Mouse (Mus musculus) forebrain, postnatal 0 days (tissue): ENCODE measurements around the gene Gm5868. TPM values are rescaled to one million over a fixed set of nuclear protein-coding genes. Genes with fewer than 3 reads are reported as not detected.
A peak's percentile ranks its signal among the peaks of the same experiment; 100 is the strongest.
"Not testable (repeated sequence)": the region's sequence is repeated elsewhere in the genome, so short reads cannot be mapped to it uniquely, and the experiment has no call there.

Source experiments
- ATAC-seq: fragments of 200-750 bp; cut with Nextera tagmentation; 2 replicates; pipeline ENCODE4 v1.8.0; 2017; ENCODE audit warnings: mild to moderate bottlenecking, moderate library complexity
- DNase-seq: peaks from one replicate; pipeline ENCODE4 v3.0.0-alpha.2; 2015
- H3K27ac ChIP-seq: fragments of 300-500 bp; sonication (generic); 2 replicates; pipeline ENCODE4 v1.5.1; 2014; ENCODE audit warnings: low read depth, mild to moderate bottlenecking, antibody characterized with exemption, low read length, moderate library complexity, mixed read lengths
- H3K27me3 ChIP-seq: fragments of 300-500 bp; sonication (generic); 2 replicates; pipeline ENCODE4 v1.6.1; 2014; ENCODE audit warnings: mild to moderate bottlenecking, low read length, mixed read lengths; ENCODE audit not compliant: insufficient read depth
- H3K36me3 ChIP-seq: fragments of 300-500 bp; sonication (generic); 2 replicates; pipeline ENCODE4 v1.6.1; 2014; ENCODE audit warnings: mild to moderate bottlenecking, moderate library complexity; ENCODE audit not compliant: insufficient read depth
- H3K4me1 ChIP-seq: fragments of 300-500 bp; sonication (generic); 2 replicates; pipeline ENCODE4 v1.6.1; 2014; ENCODE audit warnings: antibody characterized with exemption; ENCODE audit not compliant: insufficient read depth
- H3K4me2 ChIP-seq: fragments of 300-500 bp; sonication (generic); 2 replicates; pipeline ENCODE4 v1.6.1; 2014; ENCODE audit warnings: low read depth, mild to moderate bottlenecking, moderate library complexity
- H3K4me3 ChIP-seq: fragments of 300-500 bp; sonication (generic); 2 replicates; pipeline ENCODE4 v1.5.1; 2014; ENCODE audit warnings: low read depth, low read length, mixed read lengths
- H3K9ac ChIP-seq: fragments of 300-500 bp; sonication (generic); 2 replicates; pipeline ENCODE4 v1.6.1; 2014; ENCODE audit warnings: mild to moderate bottlenecking
- H3K9me3 ChIP-seq: fragments of 300-500 bp; sonication (generic); 2 replicates; pipeline ENCODE4 v1.6.1; 2016; ENCODE audit warnings: low read length
- CTCF ChIP-seq: sonication (generic); IDR thresholded peaks from 2 replicates; pipeline ENCODE4 v1.5.1; 2016; ENCODE audit warnings: antibody characterized with exemption, control low read depth, low read depth
- WGBS: fragments of 180-500 bp; shearing (Covaris S2); extraction: QIAGEN DNeasy Blood & Tissue Kit; methylation state at CpG from one replicate; pipeline ENCODE4 v1.1.7; 2014; 5-methylcytosine and 5-hydroxymethylcytosine counted together
- polyA plus RNA-seq: library from polyadenylated mRNA; unstranded; fragments of >200 nt; fragmentation: Nextera tagmentation; extraction: Ambion mirVana; gene quantifications from 2 replicates; pipeline ENCODE4 v1.2.1, GENCODE M21; 2015
- total RNA-seq: library from RNA; depleted of rRNA; stranded (reverse); fragments of >200 nt; gene quantifications from 2 replicates; pipeline ENCODE4 v1.2.3, GENCODE M21; 2014

Gene Gm5868
- total and polyA plus RNA-seq, 2 experiments from 2014 or later = 2.3 to 3.9 TPM

DNA sequence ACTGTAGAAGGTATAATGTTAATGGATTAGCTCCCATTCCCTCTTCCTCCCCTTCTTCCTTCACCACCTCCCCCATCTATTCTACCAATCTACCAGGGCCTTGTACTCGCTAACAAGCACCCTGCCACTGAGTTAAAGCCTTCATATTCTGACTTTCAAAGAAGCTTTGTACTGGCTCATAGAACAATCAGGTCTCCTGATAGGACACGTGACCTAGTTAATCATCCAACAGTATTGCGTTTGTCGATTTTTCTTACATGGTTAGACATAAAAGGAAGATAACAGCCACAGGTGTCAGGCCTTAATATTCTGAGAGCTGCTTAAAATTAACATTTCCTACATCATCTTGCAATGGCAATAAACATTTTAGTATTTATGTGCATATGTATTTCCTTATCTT, 15.8 kb upstream of the Gm5868 start:
- ATAC-seq (no peak), DNase-seq (no peak)
- Histone ChIP-seq H3K9ac (no peak overlapping the region), H3K9me3 (no peaks in the 10 kb centered on the region), H3K4me3 (no peak overlapping the region), H3K27ac (no peak overlapping the region), H3K27me3 (no peaks in the 10 kb centered on the region), H3K36me3 (no peaks in the 10 kb centered on the region), H3K4me2 (no peak overlapping the region), H3K4me1 (no peaks in the 10 kb centered on the region)
- no peak for TF ChIP-seq CTCF
- WGBS = 89% methylated on average over 4 of the region's 4 CpGs

DNA sequence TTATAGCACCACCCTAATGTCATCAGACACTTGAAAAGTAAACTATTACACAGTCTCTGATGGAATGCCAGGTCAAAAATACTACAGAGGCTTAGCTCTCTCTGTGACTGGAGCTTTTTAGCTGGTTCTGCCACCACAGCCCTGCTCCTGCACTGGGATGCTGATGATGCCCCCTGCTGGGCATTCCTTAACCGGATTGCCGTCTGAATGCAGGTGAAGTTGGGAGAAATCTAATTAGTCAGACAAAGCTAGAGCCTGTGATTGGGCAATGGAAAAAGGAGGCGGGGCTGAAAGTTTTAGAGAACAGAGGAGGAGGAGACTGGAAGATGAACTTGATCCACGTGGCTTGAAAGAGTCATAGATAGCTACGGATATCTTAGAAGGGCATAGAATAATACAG, 13.7 kb upstream of the Gm5868 start:
- Histone ChIP-seq H3K4me1 (no peaks in the 10 kb centered on the region), H3K36me3 (no peaks in the 10 kb centered on the region), H3K4me2 (no peak overlapping the region), H3K9me3 (no peaks in the 10 kb centered on the region), H3K27ac (no peak overlapping the region), H3K4me3 (no peak overlapping the region), H3K27me3 (no peaks in the 10 kb centered on the region), H3K9ac (no peak overlapping the region)
- ATAC-seq (no peak; the same call in 1 of the 2 replicates), DNase-seq (peak; percentile 27)
- 9% methylated on average over 5 of the region's 5 CpGs for WGBS
- peak; percentile 23 for TF ChIP-seq CTCF

DNA sequence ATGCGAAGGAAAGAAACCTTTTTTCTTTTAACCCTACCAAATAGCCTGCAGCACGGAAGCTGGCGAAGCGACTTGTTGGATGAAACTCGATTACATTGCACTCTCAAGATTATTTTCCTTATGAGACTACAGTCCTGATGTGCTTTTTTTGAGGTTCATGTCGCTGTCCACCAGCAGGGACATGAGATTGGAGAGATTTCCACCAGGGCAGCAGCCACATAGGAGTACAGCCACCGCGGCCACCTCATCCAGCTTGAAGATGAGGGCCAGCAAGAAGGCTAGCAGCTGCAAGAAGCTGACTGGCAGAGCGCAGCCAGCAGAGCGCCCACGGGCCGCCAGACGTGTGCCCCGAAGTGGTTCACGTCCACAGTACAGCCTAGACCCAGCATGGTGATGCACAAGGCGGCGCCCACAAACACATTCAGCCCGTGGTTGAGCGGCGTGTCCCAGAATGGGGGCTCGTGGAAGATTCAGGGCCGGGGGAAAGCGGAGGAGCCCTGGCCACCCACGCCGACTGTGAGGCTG, 622 bp downstream of the Gm5868 start:
- WGBS = 48% methylated on average over 25 of the region's 25 CpGs
- not testable (repeated sequence) for H3K27me3 ChIP-seq, H3K27ac ChIP-seq, H3K36me3 ChIP-seq, H3K9me3 ChIP-seq, H3K4me1 ChIP-seq, DNase-seq
- peak overlapping the region; percentile 31 for H3K4me3 ChIP-seq
- peak; percentile 69 for ATAC-seq
- peak overlapping the region; percentile 56 for H3K4me2 ChIP-seq
- H3K9ac ChIP-seq = 0 out of 2 replicates have a peak overlapping the region, but pooled peaks have one; percentile 31

DNA sequence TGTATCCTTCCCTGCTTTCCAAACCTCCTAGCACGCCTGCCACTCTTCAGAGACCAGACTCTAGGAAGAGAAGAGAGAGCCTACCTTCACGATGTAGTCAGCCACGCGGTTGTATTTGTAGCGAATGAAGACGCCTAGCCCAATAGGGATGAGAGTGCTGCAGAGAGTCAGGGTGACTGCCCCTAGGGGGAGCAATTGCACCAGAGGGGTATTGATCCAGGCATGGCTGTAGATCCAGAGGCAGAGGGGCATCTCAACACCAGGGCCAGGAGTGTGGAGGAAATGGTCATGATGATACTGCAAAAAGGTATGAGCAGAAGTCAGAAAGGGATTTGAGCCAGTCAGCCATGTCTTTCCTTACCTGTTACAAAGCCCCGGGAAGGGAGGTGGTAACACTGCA, 1.2 kb downstream of the Gm5868 start:
- not testable (repeated sequence) for H3K36me3 ChIP-seq, H3K4me1 ChIP-seq, H3K4me2 ChIP-seq, ATAC-seq, DNase-seq, H3K27ac ChIP-seq, H3K4me3 ChIP-seq, H3K27me3 ChIP-seq, H3K9ac ChIP-seq, H3K9me3 ChIP-seq
- TF ChIP-seq CTCF = peak; percentile 22; the same call in 1 of the 2 replicates
- WGBS = 47% methylated on average over 7 of the region's 7 CpGs

GRCm38 (mm10) chr5:72580970-72581332, 6.4 kb downstream of the Gm5868 start, which contains the start of gene Zar1:
Zar1 (minus strand) TSS chr5:72581254.
- not testable (repeated sequence) for H3K27me3 ChIP-seq, DNase-seq, H3K9me3 ChIP-seq, H3K4me1 ChIP-seq, H3K36me3 ChIP-seq, H3K27ac ChIP-seq
- H3K4me3 ChIP-seq = peak within 1 kb of the TSS; percentile 32
- peak within 1 kb of the TSS; percentile 55 for H3K4me2 ChIP-seq
- WGBS = 11% methylated on average over 19 of the region's 21 CpGs
- peak; percentile 56; the same call in 1 of the 2 replicates for ATAC-seq
- peak within 1 kb of the TSS; percentile 44 for H3K9ac ChIP-seq

DNA sequence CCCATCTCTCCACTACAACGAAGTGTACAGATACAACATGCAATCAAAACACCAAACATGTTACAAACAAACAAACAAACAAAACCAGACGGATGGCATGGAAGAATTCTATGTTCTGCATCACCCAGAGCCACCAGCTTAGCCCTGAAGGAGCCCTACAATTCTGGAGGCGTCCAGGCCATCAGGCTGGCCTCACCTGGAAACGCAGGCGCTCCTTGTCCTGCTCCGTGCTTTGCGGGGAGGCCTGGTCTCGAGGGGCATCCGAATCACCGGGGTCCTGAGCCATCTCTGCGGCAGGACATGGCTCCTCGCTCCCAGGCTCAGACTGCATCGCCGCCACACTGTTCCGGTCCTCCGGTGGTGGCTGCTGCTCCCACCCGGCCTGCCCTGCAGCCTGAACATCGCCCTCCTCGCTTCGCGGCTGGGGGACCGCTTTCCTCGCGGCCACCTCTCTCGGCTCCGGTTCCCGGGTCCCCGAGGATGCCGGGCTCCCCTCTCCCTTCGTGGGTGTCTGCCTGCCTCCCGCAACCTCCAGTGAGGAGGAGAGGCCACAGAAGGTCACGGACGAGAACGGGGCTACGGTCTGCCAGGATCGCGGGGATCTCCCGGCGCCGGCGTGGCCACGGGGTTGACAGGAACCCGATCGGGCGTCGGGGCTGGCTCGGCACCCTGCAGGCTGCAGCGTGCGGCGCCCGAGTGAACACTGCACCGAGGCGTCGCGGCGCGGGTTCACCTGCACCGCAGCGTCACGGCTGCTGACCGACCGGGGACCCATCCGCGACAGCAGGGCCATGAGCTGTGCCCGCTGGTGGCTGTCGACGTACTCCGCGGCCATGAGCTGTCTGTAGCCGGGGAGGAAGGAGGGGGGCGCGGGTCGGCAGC, 7.0 kb downstream of the Gm5868 start:
- DNase-seq (peak; percentile 22), ATAC-seq (peak; percentile 81)
- not testable (repeated sequence) for H3K27ac ChIP-seq, H3K27me3 ChIP-seq, H3K9me3 ChIP-seq, H3K4me1 ChIP-seq, H3K36me3 ChIP-seq
- WGBS = 8% methylated on average over 47 of the region's 73 CpGs
- Histone ChIP-seq H3K4me2 (peak overlapping the region; percentile 55), H3K4me3 (peak overlapping the region; percentile 32), H3K9ac (peak overlapping the region; percentile 44)

GRCm38 (mm10) chr5:72579599-72579998, 7.8 kb downstream of the Gm5868 start:
- H3K9me3 ChIP-seq, H3K36me3 ChIP-seq, H3K4me3 ChIP-seq, DNase-seq, H3K4me2 ChIP-seq, ATAC-seq, H3K27ac ChIP-seq, H3K27me3 ChIP-seq, H3K4me1 ChIP-seq, H3K9ac ChIP-seq: not testable (repeated sequence)
- WGBS = 44% methylated on average over 10 of the region's 10 CpGs
